Mouse (Mus musculus): ENCODE measurements around the gene Coil.

DNA sequence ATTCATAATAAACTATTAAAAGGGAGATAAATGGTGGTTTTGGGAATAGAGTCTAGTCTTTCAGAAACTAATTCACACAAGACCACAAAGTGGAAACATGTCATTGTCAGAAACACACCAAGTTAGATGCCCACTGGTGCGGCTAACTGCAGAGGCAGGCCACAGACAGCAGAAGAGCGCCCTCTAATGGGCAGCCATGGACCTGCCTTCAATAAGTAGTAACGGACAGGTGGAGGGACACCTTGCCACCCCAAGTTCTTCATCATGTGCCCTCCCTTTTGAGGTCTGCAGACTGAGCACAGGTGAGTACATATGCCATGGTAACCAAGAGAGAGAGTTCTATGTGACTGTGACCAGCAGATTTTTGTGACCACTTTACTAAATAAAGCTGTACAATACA lies 69.3 kb downstream of the Coil start:
- TF ChIP-seq POLR2A (IDR thresholded peaks at IDR 0.05; ENCODE audit: borderline replicate concordance, control insufficient read depth, low read depth, low read length) (no peak), CTCF (IDR thresholded peaks at IDR 0.05; ENCODE audit: control insufficient read depth, insufficient read depth, low read length) (peak; percentile 97)

All from bone marrow, adult 2 months (tissue).